Mouse (Mus musculus) liver, embryonic 14.5 days (tissue): ENCODE results near the gene Chmp3.

ENCODE experiments used
- CTCF ChIP-seq: IDR thresholded peaks from 2 replicates; pipeline ENCODE4 v1.5.1; 2016; ENCODE audit warnings: antibody characterized with exemption, low read depth, control low read depth
- EP300 ChIP-seq: IDR thresholded peaks from 2 replicates; pipeline ENCODE4 v1.6.1; 2016; ENCODE audit warnings: antibody characterized with exemption, low read depth

DNA sequence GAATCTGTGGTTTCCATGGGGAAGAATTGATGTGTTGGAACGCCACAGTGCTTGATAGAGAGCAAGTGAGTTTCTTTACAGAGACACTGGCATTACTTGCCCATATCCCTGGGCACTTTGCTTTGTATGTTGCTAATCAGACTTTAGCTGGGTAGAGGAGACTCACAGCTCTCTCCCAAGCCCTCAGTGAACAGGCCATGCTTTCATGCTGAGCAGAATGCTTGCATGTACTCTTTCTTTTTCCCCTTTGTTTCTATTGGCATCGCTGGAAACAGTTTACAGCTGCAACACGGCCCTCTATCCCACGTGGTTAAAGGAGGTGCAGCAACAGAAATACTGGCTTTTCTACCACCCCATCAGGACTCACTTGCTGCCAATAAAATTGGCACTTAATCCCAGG is 39.6 kb downstream of the Chmp3 start:
- TF ChIP-seq EP300 (no peak), CTCF (no peak)
